Mouse (Mus musculus) left cerebral cortex, adult 9 months (tissue): ENCODE measurements around the gene Rbfox1.
A peak's percentile ranks its signal among the peaks of the same experiment; 100 is the strongest.

Experiments
- DNase-seq, 2 experiments: peaks; one replicate each; pipeline ENCODE4 v3.0.0; 2022; ENCODE audit warnings: low spot score in 2 of 2

Gene Rbfox1

GRCm38 (mm10) chr16:6648753-6649152, 763.6 kb downstream of the Rbfox1 start:
- DNase-seq, result peak; percentile 42 to 61

GRCm38 (mm10) chr16:6658594-6658993, 773.4 kb downstream of the Rbfox1 start:
- no peak for DNase-seq

- no peak for DNase-seq
These were observed 801.1 kb downstream of the Rbfox1 start for GRCm38 (mm10) chr16:6686076-6686757.

- no peak for DNase-seq
These were observed 819.7 kb downstream of the Rbfox1 start for GRCm38 (mm10) chr16:6704847-6705246.

GRCm38 (mm10) chr16:6712341-6712740, 827.2 kb downstream of the Rbfox1 start:
- no peak for DNase-seq

GRCm38 (mm10) chr16:6715245-6715644, 830.1 kb downstream of the Rbfox1 start:
- no peak for DNase-seq

GRCm38 (mm10) chr16:6716214-6716911, 831.2 kb downstream of the Rbfox1 start:
- DNase-seq, result no peak

- no peak for DNase-seq
These were observed 833.9 kb downstream of the Rbfox1 start for GRCm38 (mm10) chr16:6719027-6719426.

- DNase-seq, result no peak
These were observed 847.5 kb downstream of the Rbfox1 start for GRCm38 (mm10) chr16:6732646-6733045.

- DNase-seq, result no peak
These were observed 848.3 kb downstream of the Rbfox1 start for GRCm38 (mm10) chr16:6733427-6733826.

GRCm38 (mm10) chr16:6736566-6736965, 851.4 kb downstream of the Rbfox1 start:
- peak in 1 of 2 experiments; percentile 53 for DNase-seq

- no peak for DNase-seq
These were observed 851.8 kb downstream of the Rbfox1 start for GRCm38 (mm10) chr16:6736998-6737397.

GRCm38 (mm10) chr16:6746116-6746515, 861.0 kb downstream of the Rbfox1 start:
- DNase-seq, result no peak

- DNase-seq, result no peak
These were observed 865.3 kb downstream of the Rbfox1 start for GRCm38 (mm10) chr16:6750491-6750890.

- DNase-seq, result peak; percentile 40 to 57
These were observed 869.7 kb downstream of the Rbfox1 start for GRCm38 (mm10) chr16:6754847-6755246.

GRCm38 (mm10) chr16:6769495-6770237, 884.5 kb downstream of the Rbfox1 start:
- no peak for DNase-seq

- DNase-seq, result no peak
These were observed 892.5 kb downstream of the Rbfox1 start for GRCm38 (mm10) chr16:6777506-6778185.

GRCm38 (mm10) chr16:6784144-6784543, 899.0 kb downstream of the Rbfox1 start:
- peak in 1 of 2 experiments; percentile 32 for DNase-seq

GRCm38 (mm10) chr16:6785026-6785425, 899.9 kb downstream of the Rbfox1 start:
- no peak for DNase-seq

GRCm38 (mm10) chr16:6791218-6791617, 906.1 kb downstream of the Rbfox1 start:
- DNase-seq, result no peak

GRCm38 (mm10) chr16:6791655-6792054, 906.5 kb downstream of the Rbfox1 start:
- DNase-seq, result peak in 1 of 2 experiments; percentile 75

- no peak for DNase-seq
These were observed 921.1 kb downstream of the Rbfox1 start for GRCm38 (mm10) chr16:6806246-6806645.
